Mouse (Mus musculus) heart, adult 2 months (tissue): ENCODE results near the gene Cgnl1. TPM values are rescaled to one million over a fixed set of nuclear protein-coding genes. Genes with fewer than 3 reads are reported as not detected.

Experiments
- DNase-seq, 2 experiments: peaks; one replicate each; pipeline ENCODE4 v3.0.0; 2021
- H3K27ac ChIP-seq: fragments of 200-600 bp; 2 replicates; pipeline ENCODE4 v1.8.1; 2022
- H3K27me3 ChIP-seq: fragments of 200-500 bp; 2 replicates; pipeline ENCODE4 v1.6.1; 2012; ENCODE audit warnings: mild to moderate bottlenecking, low read length, inconsistent platforms, mixed read lengths; ENCODE audit not compliant: control insufficient read depth, insufficient read depth
- H3K36me3 ChIP-seq: fragments of 200-500 bp; 2 replicates; pipeline ENCODE4 v1.6.1; 2012; ENCODE audit warnings: low read length, inconsistent platforms; ENCODE audit not compliant: control insufficient read depth, insufficient read depth
- H3K4me1 ChIP-seq: fragments of 200-500 bp; 2 replicates; pipeline ENCODE4 v1.6.1; 2011; ENCODE audit warnings: low read length; ENCODE audit not compliant: control insufficient read depth, insufficient read depth
- H3K4me3 ChIP-seq: fragments of 200-600 bp; 2 replicates; pipeline ENCODE4 v1.8.1; 2022
- H3K79me2 ChIP-seq: fragments of 200-500 bp; replicated peaks from 2 replicates; pipeline ENCODE4 v1.6.1; 2012; ENCODE audit warnings: mild to moderate bottlenecking, inconsistent platforms, low read length, moderate library complexity, mixed read lengths; ENCODE audit not compliant: control insufficient read depth, insufficient read depth
- H3K9ac ChIP-seq: fragments of 200-500 bp; 2 replicates; pipeline ENCODE4 v1.6.1; 2012; ENCODE audit warnings: low read depth, mild to moderate bottlenecking, control low read depth, inconsistent platforms, low read length, mixed read lengths
- CTCF ChIP-seq: fragments of 200-600 bp; IDR thresholded peaks from 2 replicates; pipeline ENCODE4 v1.8.1; 2022; ENCODE audit warnings: antibody characterized with exemption, mild to moderate bottlenecking, moderate library complexity
- EP300 ChIP-seq: fragments of 200-500 bp; IDR thresholded peaks from 2 replicates; pipeline ENCODE4 v1.6.1; 2011; ENCODE audit warnings: low read depth, low read length, control low read depth; ENCODE audit not compliant: insufficient read depth
- POLR2A ChIP-seq: fragments of 200-500 bp; IDR thresholded peaks from 2 replicates; pipeline ENCODE4 v1.6.1; 2011; ENCODE audit warnings: mild to moderate bottlenecking, low read depth, low read length, control low read depth; ENCODE audit not compliant: insufficient read depth
- WGBS: fragments of 180-500 bp; shearing (Covaris S2); methylation state at CpG from one replicate; pipeline ENCODE4 v1.1.7; 2018; 5-methylcytosine and 5-hydroxymethylcytosine counted together
- intact Hi-C: fragments of 180-260 bp; cut with DNase I; formaldehyde crosslinking; loops from one replicate; pipeline ENCODE4 v1.15.1; 2025
- polyA plus RNA-seq: library from polyadenylated mRNA; depleted of rRNA; stranded (reverse); fragments of >200 nt; gene quantifications from 2 replicates; pipeline ENCODE4 v1.2.3, GENCODE M21; 2012
- total RNA-seq, 2 experiments: library from RNA; stranded (reverse); gene quantifications; 2 replicates each; pipeline ENCODE4 v1.2.3; 2021

Cgnl1 gene
- total and polyA plus RNA-seq, 3 experiments, result 10.5 to 31.0 (median 28.1) TPM

- no peak overlapping the region for H3K4me3 ChIP-seq
- no peaks in the 10 kb centered on the region for H3K79me2 ChIP-seq
- no peak for TF ChIP-seq EP300
- no peak for TF ChIP-seq CTCF
- TF ChIP-seq POLR2A, result no peak
- H3K27me3 ChIP-seq, result no peaks in the 10 kb centered on the region
- H3K9ac ChIP-seq, result no peak overlapping the region
- peaks cover 8% of the 10 kb centered on the region for H3K4me1 ChIP-seq
- no peaks in the 10 kb centered on the region for H3K36me3 ChIP-seq
- no peak overlapping the region; the same call in 1 of the 2 replicates for H3K27ac ChIP-seq
- intact Hi-C loops, result no loop called here
- peak in 1 of 2 experiments; percentile 41 for DNase-seq
- 55% methylated on average over 7 of the region's 7 CpGs for WGBS
Measured at GRCm38 (mm10) chr9:71599861-71600260, 171.5 kb downstream of the Cgnl1 start.

- DNase-seq, result peak in 1 of 2 experiments; percentile 32
- Histone ChIP-seq H3K36me3 (no peaks in the 10 kb centered on the region), H3K9ac (no peak overlapping the region), H3K4me1 (peaks cover 17% of the 10 kb centered on the region), H3K27ac (peak overlapping the region; percentile 73), H3K4me3 (no peak overlapping the region), H3K79me2 (no peaks in the 10 kb centered on the region), H3K27me3 (no peaks in the 10 kb centered on the region)
- 45% methylated on average over 6 of the region's 6 CpGs for WGBS
- intact Hi-C loops, result no loop called here
- peak; percentile 68; the same call in 1 of the 2 replicates for TF ChIP-seq EP300
- 0 out of 2 replicates have a peak, but pooled peaks have one; percentile 8 for TF ChIP-seq CTCF
- peak; percentile 36; the same call in 1 of the 2 replicates for TF ChIP-seq POLR2A
Measured at GRCm38 (mm10) chr9:71596888-71597287, 174.5 kb downstream of the Cgnl1 start.

GRCm38 (mm10) chr9:71592577-71593285, 178.7 kb downstream of the Cgnl1 start:
- WGBS, result 23% methylated on average over 6 of the region's 6 CpGs
- peaks cover 23% of the 10 kb centered on the region for H3K4me1 ChIP-seq
- peak overlapping the region; percentile 95 for H3K27ac ChIP-seq
- no peak for DNase-seq
- H3K9ac ChIP-seq, result peak overlapping the region; percentile 47
- H3K36me3 ChIP-seq, result peaks cover 10% of the 10 kb centered on the region
- peak; percentile 46 for TF ChIP-seq CTCF
- no peak for TF ChIP-seq POLR2A
- no peaks in the 10 kb centered on the region for H3K27me3 ChIP-seq
- no peaks in the 10 kb centered on the region for H3K79me2 ChIP-seq
- intact Hi-C loops, result no loop called here
- H3K4me3 ChIP-seq, result peak overlapping the region; percentile 76

GRCm38 (mm10) chr9:71591938-71592548, 179.4 kb downstream of the Cgnl1 start, which contains the start of gene Myzap:
Myzap (minus strand) TSS chr9:71592360.
- H3K4me1 ChIP-seq, result peaks cover 23% of the 10 kb centered on the region
- DNase-seq, result peak; percentile 94 to 97
- intact Hi-C loops, result loop anchor here (2.0 kb wide), 1 partner anchor 21 kb away; no protein-coding TSS in a partner anchor
- H3K9ac ChIP-seq, result peak within 1 kb of the TSS; percentile 84
- no peaks in the 10 kb centered on the region for H3K27me3 ChIP-seq
- peak within 1 kb of the TSS; percentile 95 for H3K27ac ChIP-seq
- peaks cover 2% of the 10 kb centered on the region; the same call in 1 of the 2 replicates for H3K79me2 ChIP-seq
- no peak for TF ChIP-seq CTCF
- peak; percentile 87 for TF ChIP-seq POLR2A
- peak; percentile 69; the same call in 1 of the 2 replicates for TF ChIP-seq EP300
- H3K4me3 ChIP-seq, result peak within 1 kb of the TSS; percentile 76
- H3K36me3 ChIP-seq, result peaks cover 17% of the 10 kb centered on the region
- WGBS, result 1% methylated on average over 29 of the region's 29 CpGs

GRCm38 (mm10) chr9:71591106-71591505, 180.3 kb downstream of the Cgnl1 start:
- TF ChIP-seq CTCF (no peak), POLR2A (no peak), EP300 (no peak)

More at GRCm38 (mm10) chr9:71591106-71591505, 180.3 kb downstream of the Cgnl1 start:
- peaks cover 20% of the 10 kb centered on the region for H3K36me3 ChIP-seq
- intact Hi-C loops, result loop anchor here (2.0 kb wide), 1 partner anchor 22 kb away; no protein-coding TSS in a partner anchor
- H3K4me3 ChIP-seq, result peak overlapping the region; percentile 76
- no peaks in the 10 kb centered on the region for H3K27me3 ChIP-seq
- H3K9ac ChIP-seq, result peak overlapping the region; percentile 84
- no peak for DNase-seq
- WGBS, result 20% methylated on average over 5 of the region's 5 CpGs
- H3K4me1 ChIP-seq, result peaks cover 21% of the 10 kb centered on the region
- H3K27ac ChIP-seq, result peak overlapping the region; percentile 95
- peaks cover 2% of the 10 kb centered on the region; the same call in 1 of the 2 replicates for H3K79me2 ChIP-seq
